Mouse (Mus musculus) lung, adult 2 months (tissue): ENCODE data around the gene Senp5.

ENCODE experiments used
- CTCF ChIP-seq: fragments of 200-500 bp; IDR thresholded peaks from 2 replicates; pipeline ENCODE4 v1.5.1; 2011; ENCODE audit warnings: mild to moderate bottlenecking, low read length, control low read depth; ENCODE audit not compliant: insufficient read depth
- POLR2A ChIP-seq: fragments of 200-500 bp; IDR thresholded peaks from 2 replicates; pipeline ENCODE4 v1.6.1; 2011; ENCODE audit warnings: low read depth, mild to moderate bottlenecking, control low read depth, low read length, borderline replicate concordance; ENCODE audit errors: extremely low read depth

- TF ChIP-seq POLR2A (no peak), CTCF (no peak)
Observed at GRCm38 (mm10) chr16:31993946-31994345, 9.1 kb downstream of the Senp5 start.
